Mouse (Mus musculus): ENCODE data around the gene Btbd35f7. TPM values are rescaled to one million over a fixed set of nuclear protein-coding genes. Genes with fewer than 3 reads are reported as not detected.
"Not testable (repeated sequence)": the region's sequence is repeated elsewhere in the genome, so short reads cannot be mapped to it uniquely, and the experiment has no call there.

Gene Btbd35f7
- not detected for total RNA-seq (2022)

- DNase-seq (ENCODE audit: low spot score in 2 of 2), result not testable (repeated sequence)
Observed at GRCm38 (mm10) chrX:5668767-5669166, at the start of gene Btbd35f7. Gene Btbd35f7 (plus strand): TSS chrX:5669067.

Other genes with a start within 250 kb of the Btbd35f7 start
- gene Mycs, start 199.8 kb upstream of the Btbd35f7 start, total RNA-seq (2022), result not detected

All from layer of hippocampus, adult 8-10 months (tissue).